Mouse (Mus musculus): Measurements from ENCODE around the gene Stat2. TPM values are rescaled to one million over a fixed set of nuclear protein-coding genes. Genes with fewer than 3 reads are reported as not detected.
A peak's percentile ranks its signal among the peaks of the same experiment; 100 is the strongest.
"Not testable (repeated sequence)": the region's sequence is repeated elsewhere in the genome, so short reads cannot be mapped to it uniquely, and the experiment has no call there.

The Stat2 gene
- total RNA-seq, 2 experiments from 2014 or later = 8.3 to 11.3 TPM

DNA sequence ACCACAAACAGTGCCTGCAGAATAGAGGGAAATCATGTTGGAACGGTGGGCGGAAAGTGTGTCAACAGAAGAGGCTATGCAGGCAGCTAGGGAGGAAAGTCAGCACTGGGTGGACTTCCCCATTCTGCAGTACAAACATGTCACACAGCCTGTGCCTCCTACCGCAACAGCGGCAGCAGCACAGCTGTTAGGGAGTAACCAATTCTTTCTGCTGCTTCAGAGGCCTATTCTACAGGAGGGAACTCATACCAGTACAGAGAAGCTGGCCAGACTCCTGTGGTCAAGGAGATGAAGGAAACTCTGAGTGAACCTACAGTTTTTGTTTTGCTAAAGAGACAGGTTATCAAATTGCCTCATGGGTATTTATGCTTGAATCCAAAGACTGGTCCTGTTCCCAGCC lies 11.4 kb upstream of the Stat2 start:
- DNase-seq = peak in 1 of 2 experiments; percentile 56

DNA sequence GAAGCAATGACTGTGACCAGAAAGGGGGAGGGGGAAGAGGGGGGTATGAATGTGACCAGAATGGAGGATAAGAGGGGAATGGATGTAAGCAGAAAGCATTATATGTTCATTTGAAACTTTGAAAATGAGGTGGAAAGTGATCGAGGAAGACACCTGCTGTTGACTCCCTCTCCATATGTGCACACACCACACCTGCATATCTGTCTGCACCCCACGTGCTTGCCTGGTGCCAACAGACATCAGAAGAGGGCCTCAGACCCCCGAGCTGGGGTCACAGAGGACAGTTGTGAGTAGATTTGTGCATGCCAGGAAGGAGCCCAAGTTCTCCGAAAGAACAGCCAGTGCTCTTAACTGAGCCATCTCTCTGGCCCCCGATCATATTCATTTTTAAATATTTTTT lies 10.4 kb upstream of the Stat2 start:
- DNase-seq = no peak

DNA sequence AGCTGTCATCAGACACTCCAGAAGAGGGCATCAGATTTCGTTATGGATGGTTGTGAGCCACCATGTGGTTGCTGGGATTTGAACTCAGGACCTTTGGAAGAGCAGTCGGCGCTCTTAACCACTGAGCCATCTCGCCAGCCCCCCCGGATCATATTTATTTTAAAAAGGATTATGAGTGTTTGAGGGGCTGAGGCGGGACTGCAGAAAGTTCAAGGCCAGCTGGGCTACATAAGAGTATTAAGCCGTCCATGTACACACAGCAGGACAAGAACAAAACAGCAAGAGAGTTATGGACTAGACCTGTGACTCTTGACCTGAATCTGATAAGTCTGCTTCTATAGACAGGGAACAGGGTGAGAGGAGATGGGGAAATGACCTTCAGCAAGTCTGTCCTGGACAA lies 10.0 kb upstream of the Stat2 start:
- DNase-seq = not testable (repeated sequence)

DNA sequence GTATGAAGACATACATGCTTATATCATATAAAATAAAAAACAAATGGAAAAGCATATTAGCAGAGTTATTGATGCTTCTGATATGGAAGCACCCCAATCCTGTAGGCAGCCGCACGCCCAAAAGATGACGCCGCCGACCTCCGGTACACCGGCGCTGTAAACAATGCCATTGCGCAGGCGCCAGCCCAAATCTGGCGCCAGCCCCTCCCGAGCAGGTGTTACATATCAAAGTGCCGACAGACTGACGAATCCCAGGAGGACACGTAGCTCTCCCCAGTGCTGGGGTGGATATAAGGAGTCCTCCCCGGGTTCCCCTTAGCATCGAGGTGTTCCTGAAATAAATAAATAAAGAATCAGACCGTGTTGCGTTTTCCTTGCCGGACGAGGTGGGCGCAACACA lies 8.1 kb upstream of the Stat2 start:
- peak; percentile 43 to 60 for DNase-seq

DNA sequence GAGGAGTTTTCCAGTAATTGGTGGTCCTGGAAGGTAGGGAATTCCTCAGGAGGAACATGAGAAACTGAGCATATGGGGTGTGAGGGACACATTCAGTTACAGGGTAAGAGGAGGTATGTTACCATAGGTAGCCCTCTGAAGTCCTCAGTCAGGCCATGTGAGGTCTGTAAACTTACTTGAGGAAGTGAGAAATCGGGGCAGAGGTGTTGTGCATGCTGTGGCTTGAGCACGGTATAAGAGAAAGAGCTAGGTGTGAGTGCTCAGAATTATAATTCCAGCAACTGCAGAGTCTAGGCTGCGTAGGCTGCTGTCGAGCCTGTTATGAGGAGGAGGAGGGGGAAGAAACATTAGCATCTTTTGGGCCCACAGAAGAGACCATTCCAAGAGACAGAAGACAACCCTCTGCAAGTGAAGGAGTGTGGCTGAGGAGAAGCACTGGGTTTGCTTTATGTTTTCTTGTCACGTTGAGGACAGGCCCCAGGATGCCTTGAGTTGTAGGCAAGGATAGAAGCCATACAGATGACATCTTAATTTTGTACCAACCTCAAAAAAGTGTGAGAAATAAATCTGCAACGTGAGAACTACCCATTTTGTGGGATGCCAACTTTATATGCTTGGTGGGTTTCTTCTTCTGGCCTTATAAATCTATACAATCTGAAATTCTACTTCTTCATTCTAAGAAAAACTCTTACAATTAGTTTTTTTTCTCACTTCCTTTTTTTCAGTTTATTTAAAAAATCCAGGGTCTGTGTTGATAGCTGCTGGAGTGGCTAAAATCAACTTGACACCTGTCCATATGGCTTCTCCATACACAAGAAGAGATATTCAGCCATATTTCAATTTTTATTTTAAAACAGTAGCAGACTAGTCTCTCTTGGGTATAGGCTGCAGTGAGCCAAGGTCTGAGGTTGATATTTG lies 6.7 kb upstream of the Stat2 start:
- no peak for DNase-seq

DNA sequence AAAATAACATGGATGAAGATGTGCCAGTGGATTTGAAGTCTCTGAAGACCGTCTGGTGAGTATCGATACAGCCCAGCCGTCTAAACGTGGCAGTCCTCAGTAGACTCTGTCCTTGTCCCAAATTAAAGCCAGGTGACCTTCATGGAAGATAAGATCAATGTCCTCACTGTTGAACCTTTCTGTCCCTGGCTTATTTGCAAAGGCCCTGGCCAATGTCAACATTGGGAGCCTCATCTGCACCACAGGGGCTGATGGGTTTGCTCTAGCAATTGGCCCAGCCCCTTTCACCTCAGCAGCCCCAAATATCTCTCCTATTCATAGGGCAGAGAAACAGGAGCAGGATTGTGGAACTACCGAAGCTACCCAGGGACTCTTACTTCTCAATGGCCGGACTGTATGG lies 2.0 kb upstream of the Stat2 start, which contains the start of gene Apof:
TSS of gene Apof (plus strand) at position 301 of the 400 bp plus-strand sequence.
- DNase-seq = no peak

DNA sequence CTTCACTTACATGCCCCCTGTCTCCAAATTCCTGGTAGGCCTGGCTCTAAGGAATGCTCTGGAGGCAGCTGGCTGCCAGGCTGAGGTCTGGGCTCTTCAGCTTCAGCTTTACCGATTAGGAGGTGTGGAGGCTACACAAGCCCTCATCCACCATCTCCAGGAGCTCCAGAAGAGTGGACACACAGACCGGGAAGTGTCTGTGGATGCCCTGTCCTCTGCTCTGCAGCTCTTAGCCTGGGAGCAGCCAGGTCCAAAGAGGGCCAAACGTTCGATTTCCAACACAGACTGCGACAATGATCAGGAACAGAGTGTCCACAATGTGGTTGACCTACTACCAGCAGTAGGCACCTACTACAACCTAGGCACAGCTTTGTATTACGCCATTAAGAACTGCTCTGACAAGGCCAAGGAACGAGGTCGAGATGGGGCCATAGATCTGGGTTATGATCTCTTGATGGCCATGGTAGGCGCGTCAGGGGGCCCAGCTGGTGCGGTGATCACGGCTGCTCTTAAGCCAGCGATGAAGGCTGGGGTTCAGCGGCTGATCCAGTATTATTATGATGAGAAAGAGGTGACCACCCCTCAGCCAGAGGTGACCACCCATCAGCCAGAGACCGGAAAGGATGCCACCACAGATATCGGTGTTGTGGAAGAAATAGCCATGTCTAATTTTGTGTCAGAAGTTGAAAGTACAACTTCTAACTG lies 1.0 kb upstream of the Stat2 start:
- DNase-seq = peak in 1 of 2 experiments; percentile 31

DNA sequence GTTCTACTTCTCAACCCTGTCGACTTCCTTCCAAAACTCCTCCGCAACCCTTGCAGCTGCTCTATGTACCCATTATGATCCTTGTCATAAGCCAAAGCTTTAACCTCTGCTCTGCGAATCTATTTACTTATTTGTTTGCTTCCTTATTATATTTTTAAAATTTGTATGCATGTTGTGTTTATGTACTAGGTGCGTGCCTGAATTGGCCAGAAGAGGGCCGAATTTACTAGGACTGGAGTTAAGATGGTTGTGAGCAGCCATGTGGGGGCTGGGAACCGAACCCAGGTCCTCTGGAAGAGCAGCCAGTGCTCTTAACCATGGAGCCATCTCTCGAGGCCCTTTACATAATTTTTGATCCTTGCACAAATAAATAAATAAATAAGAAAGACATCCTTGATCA lies 507 bp downstream of the Stat2 start:
- DNase-seq = no peak

DNA sequence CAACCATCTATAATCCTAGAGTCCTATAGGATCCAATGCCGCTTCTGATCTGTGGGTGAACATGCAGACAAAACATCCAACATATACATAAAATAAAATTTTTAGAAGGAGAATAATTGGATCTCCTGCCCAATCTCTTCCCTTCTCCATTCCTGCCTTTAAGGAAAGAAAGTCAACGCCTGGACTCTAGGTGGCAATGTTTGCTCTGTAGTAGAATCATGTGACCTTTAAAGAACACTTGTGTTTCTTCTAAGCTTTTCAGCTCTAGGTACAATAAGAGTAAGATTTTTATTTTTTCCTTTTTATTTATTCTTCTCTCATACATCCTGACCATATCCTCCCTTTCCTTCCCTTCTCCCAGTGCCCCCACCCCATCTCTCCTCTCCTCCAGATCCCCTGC lies 1.5 kb downstream of the Stat2 start:
- no peak for DNase-seq

DNA sequence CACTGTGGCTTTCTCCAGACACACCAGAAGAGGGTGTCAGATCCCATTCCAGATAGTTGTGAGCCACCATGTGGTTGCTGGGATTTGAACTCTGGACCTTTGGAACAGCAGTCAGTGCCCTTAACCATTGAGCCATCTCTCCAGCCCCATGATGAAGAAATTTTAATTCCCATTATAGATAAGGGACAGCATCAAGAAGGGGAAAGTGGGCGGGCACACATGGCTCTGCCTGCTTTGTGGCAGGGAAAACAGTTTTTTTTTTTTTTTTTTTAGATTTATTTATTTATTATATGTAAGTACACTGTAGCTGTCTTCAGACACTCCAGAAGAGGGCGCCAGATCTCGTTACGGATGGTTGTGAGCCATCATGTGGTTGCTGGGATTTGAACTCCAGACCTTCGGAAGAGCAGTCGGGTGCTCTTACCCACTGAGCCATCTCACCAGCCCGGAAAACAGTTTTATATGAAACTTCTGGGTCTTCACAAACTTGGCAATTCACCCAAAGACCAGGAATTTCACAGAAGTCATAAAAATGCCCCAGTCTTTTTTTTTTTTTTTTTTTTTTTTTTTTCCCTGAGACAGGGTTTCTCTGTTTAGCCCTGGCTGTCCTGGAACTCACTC lies 2.6 kb downstream of the Stat2 start:
- DNase-seq = not testable (repeated sequence)

DNA sequence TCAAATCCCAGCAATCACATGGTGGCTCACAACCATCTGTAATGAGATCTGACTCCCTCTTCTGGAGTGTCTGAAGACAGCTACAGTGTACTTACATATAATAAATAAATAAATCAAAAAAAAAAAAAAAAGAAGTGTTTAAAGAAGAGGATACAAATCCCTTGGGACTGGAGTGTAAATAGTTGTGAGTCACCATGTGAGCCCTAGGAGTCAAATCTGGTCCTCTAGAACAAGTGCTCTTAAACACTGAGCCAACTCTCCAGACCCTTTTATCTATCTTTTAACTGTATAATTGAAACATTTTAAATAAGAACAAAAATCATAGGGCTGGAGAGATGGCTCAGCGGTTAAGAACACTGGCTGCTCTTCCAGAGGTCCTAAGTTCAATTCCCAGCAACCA lies 5.0 kb downstream of the Stat2 start:
- not testable (repeated sequence) for DNase-seq

DNA sequence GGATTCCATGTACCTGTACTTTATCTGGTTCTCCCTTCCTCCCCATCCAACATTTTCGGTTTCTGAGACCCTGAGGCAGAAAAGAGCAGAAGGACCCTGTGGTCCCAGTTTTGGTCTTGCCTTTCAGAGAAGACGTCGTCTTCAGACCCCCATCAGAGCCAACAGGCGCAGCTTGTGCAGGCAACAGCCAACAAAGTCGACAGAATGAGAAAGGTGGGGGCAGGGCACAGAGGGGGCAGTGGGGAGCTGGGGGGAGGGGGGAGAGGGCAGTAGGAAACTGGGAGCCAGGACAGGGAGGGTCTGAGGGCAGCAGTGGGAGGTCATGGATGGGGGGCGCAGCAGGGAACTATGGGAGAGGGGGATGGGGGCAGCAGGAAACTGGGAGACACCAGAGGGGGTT lies 7.8 kb downstream of the Stat2 start:
- no peak for DNase-seq

DNA sequence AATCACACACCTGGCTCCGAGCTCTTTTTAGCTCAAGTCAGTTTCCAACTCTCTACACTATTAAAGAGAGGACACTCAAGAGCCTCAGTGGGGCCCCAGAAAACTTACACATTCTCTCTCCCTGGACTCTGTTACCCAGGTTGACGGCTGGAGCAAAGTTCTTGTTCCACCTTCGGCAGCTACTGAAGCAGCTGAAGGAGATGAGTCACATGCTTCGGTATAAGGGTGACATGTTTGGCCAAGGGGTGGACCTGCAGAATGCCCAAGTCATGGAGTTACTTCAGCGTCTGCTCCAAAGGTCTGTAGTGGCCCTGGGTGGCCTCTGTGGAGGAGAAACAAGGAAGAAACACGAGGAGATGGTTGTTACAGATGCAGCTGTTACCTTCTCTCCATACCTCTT lies 10.6 kb downstream of the Stat2 start:
- DNase-seq = no peak

DNA sequence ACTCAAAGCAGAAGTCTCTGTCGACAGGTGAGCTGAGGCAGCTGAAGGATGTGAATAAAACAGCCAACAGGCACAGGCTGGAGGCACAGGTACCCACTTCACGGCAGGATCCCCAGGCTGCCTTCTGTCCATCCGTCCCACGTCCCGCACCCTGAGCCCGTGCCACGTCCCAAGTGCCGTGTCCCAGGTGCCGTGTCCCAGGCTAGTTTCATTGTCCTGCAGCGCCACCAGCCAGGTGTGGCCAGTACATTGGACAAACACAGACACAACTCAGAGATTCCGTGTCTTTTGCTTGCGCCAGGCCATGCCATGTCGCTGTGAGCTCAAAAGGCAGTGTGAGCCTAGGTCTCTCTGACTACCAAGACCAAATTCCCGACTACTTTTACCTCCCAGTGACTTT lies 11.3 kb downstream of the Stat2 start:
- DNase-seq = no peak

DNA sequence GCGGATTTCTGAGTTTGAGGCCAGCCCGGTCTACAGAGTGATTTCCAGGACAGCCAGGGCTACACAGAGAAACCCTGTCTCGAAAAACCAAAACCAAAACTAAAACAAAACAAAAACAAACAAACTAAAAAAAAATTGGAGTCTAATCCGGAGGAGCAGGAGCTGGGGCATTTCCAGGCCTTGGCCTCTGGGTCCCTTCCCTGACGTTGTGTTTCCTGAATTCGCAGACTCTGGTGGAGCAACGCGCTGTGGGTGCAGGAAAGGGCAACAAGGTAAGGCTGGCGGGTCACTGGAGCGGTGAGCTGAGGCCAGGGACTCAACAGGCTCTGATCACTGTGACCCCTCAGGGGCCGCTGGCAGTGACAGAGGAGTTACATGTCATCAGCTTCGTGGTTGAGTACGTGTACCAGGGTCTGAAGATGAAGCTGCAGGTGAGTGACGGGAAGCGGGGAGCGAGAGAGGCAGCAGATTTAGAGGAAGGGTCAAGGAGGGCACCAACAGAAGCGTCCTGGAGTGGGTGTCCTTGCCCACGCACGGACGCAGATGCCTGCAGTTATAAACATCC lies 12.6 kb downstream of the Stat2 start:
- no peak for DNase-seq

DNA sequence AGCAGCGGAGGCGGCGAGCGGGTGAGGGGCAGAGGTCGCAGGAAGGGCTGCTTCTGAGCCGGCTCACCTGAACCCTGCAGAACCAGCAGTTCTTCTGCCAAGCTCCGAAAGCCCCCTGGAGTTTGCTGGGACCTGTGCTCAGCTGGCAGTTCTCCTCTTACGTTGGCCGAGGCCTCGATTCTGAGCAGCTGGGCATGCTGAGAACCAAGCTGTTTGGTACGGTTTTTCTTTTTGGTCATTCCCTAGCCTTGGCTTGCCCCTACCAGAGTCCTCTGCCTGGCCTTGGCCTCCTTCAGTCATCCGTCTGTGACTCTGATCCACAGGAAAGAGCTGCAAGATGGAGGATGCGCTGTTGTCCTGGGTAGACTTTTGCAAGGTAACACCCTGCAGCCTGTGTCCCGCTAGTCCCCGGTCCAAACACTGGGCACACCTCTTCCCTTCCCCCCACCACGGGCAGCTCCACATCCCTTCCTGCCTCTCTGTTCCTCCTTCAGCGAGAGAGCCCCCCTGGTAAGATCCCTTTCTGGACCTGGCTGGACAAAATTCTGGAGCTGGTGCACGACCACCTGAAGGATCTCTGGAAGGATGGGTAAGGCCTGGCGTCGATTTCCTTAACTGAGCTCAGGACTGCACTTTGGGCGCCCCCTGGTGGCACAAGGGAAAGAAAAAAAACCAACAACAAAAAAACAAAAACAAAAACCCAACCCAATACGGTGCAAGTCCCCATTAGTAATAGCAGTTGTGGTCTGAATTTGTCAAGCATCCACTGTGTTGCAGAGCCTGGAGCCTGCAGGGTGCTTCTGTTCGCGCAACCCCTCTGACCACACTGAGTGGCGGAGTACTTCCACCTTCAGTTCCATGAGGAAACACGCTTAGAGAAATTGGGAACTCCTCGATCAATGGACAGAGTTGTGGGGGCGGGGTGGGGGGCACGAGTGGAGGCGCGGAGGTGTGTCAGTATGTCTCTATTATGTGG lies 13.5 kb downstream of the Stat2 start:
- peak; percentile 49 to 83 for DNase-seq

DNA sequence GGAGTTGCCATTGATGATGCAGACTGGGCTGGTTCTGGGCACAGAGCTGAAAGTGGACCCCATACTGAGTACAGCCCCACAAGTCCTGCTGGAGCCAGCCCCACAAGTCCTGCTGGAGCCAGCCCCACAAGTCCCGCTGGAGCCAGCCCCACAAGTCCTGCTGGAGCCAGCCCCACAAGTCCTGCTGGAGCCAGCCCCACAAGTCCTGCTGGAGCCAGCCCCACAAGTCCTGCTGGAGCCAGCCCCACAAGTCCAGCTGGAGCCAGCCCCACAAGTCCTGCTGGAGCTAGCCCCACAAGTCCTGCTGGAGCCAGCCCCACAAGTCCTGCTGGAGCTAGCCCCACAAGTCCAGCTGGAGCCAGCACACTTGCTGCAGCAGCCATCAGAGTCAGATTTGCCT lies 20.2 kb downstream of the Stat2 start:
- DNase-seq = peak; percentile 49 to 74

DNA sequence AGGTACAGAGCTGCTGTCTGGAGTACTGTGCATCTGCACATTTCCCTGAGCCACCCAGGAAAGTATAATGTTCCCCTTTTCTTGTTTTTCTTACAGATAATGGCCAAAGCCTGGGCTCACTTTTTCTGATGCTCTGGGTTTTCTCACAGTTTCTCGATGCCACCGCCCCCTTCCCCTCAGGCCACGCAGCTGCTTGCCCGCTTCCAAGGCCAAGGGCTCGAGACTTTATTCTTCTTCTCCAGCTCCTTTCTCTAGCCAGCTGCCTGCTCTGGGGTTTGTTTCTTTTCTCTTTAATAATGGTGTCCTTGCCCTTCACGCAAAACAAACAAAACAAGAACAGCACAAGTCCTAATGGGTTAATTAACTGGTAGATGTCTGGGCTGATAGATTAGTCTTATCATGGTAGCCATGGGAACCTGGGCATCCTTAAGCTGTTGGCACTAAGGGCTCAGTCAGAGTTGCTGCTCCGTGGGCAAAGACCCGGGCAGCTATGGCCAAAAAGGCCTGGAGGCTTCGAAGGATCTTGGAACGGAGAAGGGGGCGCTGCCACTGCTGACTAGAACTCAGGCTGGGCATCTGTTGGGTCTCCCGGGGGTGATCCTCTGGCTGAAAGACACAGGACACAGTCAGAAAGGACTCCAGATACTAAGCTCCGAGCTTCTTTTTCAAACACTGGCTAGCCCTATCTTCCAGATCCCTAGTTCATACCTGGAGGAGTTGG lies 26.2 kb downstream of the Stat2 start:
- no peak for DNase-seq

DNA sequence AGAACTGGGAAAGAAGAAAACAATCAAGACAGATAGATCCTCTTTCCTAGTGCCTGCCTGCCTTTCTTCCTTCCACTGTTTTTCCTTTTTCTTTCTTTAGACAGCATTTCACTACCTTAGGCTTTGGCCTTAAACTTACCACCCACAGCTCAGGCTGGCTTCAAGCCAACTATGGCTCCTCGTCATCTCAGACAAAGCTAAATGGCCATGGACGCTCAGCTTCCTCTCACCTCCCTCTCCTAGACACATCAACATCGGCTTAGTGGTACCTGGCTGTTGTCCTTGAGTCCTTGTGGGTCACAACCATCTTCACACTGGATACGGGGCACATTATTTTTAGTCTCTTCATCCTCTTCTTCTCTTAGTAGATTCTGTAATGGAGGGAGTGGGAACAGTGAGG lies 26.9 kb downstream of the Stat2 start:
- DNase-seq = no peak

DNA sequence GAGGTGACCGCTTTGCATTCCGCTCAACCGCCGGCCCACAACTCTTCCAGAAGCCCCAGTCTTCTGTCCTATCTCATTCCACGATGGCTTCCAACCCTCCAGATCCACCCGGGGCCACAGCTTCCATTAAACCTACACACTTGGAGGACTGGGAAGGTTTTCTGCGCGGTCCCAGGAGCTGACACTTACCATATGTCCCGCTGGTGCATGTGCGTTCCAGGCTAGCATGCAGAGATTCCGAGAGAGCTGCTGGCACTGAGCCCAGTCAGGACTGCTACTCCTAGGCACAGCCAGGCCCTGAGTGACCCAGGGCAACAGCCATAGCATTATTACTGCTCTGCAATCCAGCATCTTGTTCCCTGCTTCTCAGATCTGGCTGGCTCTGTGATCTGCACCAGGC lies 27.3 kb downstream of the Stat2 start:
- peak; percentile 51 to 58 for DNase-seq

DNA sequence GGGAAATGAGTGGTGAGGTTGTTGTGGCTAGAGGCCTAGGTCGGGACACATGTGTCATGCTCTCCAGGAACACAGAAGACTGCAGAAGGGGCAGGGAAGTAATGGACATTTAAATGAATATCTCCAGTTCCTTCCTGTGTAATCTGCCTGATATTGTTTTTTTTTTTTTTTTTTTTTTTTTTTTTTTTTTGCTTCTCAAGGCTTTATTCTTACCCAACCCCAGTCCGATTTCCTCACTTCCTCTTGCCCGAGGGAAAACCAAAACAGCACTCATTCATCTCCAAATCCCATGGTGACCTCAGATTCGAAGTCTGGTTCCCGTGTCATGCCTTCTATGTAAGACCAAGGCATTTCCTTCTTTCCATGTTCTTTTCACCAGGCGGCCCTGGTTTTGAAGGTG lies 27.9 kb downstream of the Stat2 start:
- no peak for DNase-seq

Measured in heart, adult 18-20 months (tissue).